Mouse (Mus musculus) lung, embryonic 14.5 days (tissue): ENCODE results near the gene Xrcc6. TPM values are rescaled to one million over a fixed set of nuclear protein-coding genes. Genes with fewer than 3 reads are reported as not detected.

Experiments
- ATAC-seq: fragments of 200-750 bp; cut with Nextera tagmentation; 2 replicates; pipeline ENCODE4 v1.8.0; 2017; ENCODE audit warnings: mild to moderate bottlenecking, moderate TSS enrichment, moderate library complexity; ENCODE audit not compliant: insufficient read depth
- DNase-seq: peaks from one replicate; pipeline ENCODE4 v3.0.0-alpha.2; 2015
- H3K27ac ChIP-seq: fragments of 300-500 bp; sonication (generic); 2 replicates; pipeline ENCODE4 v1.5.1; 2014; ENCODE audit warnings: low read depth, mild to moderate bottlenecking, moderate library complexity
- H3K27me3 ChIP-seq: fragments of 300-500 bp; sonication (generic); 2 replicates; pipeline ENCODE4 v1.6.1; 2014; ENCODE audit warnings: low read length, control low read depth; ENCODE audit not compliant: insufficient read depth
- H3K36me3 ChIP-seq: fragments of 300-500 bp; sonication (generic); 2 replicates; pipeline ENCODE4 v1.6.1; 2014; ENCODE audit warnings: control low read depth; ENCODE audit not compliant: insufficient read depth
- H3K4me1 ChIP-seq: fragments of 300-500 bp; sonication (generic); 2 replicates; pipeline ENCODE4 v1.6.1; 2014; ENCODE audit warnings: antibody characterized with exemption, control low read depth; ENCODE audit not compliant: insufficient read depth
- H3K4me2 ChIP-seq: fragments of 300-500 bp; sonication (generic); 2 replicates; pipeline ENCODE4 v1.6.1; 2014; ENCODE audit warnings: mild to moderate bottlenecking
- H3K4me3 ChIP-seq: fragments of 300-500 bp; sonication (generic); 2 replicates; pipeline ENCODE4 v1.5.1; 2014; ENCODE audit warnings: low read depth, low read length
- H3K9ac ChIP-seq: fragments of 300-500 bp; sonication (generic); 2 replicates; pipeline ENCODE4 v1.6.1; 2014
- H3K9me3 ChIP-seq: fragments of 300-500 bp; sonication (generic); 2 replicates; pipeline ENCODE4 v1.6.1; 2016; ENCODE audit warnings: low read depth, low read length, control low read depth
- CTCF ChIP-seq: IDR thresholded peaks from 2 replicates; pipeline ENCODE4 v1.5.1; 2016; ENCODE audit warnings: antibody characterized with exemption, low read depth
- WGBS: fragments of 180-500 bp; shearing (Covaris S2); extraction: QIAGEN DNeasy Blood & Tissue Kit; methylation state at CpG from one replicate; pipeline ENCODE4 v1.1.7; 2014; 5-methylcytosine and 5-hydroxymethylcytosine counted together
- polyA plus RNA-seq: library from polyadenylated mRNA; unstranded; fragments of >200 nt; fragmentation: Nextera tagmentation; extraction: Ambion mirVana; gene quantifications from 2 replicates; pipeline ENCODE4 v1.2.1, GENCODE M21; 2014

Xrcc6 gene
- polyA plus RNA-seq, 1 experiment from 2014 or later, result 93.1 TPM

- no peak for ATAC-seq
- Histone ChIP-seq H3K27me3 (no peaks in the 10 kb centered on the region), H3K9me3 (no peaks in the 10 kb centered on the region), H3K27ac (no peak overlapping the region), H3K9ac (no peak overlapping the region), H3K4me2 (no peak overlapping the region), H3K4me3 (no peak overlapping the region), H3K4me1 (no peaks in the 10 kb centered on the region), H3K36me3 (peaks cover 79% of the 10 kb centered on the region)
- peak; percentile 41 for TF ChIP-seq CTCF
- peak; percentile 67 for DNase-seq
- 78% methylated on average over 12 of the region's 12 CpGs for WGBS
Measured at GRCm38 (mm10) chr15:82035904-82036689, 48.5 kb downstream of the Xrcc6 start.

- Histone ChIP-seq H3K27me3 (no peaks in the 10 kb centered on the region), H3K36me3 (peaks cover 68% of the 10 kb centered on the region), H3K27ac (no peak overlapping the region), H3K4me2 (no peak overlapping the region), H3K9ac (no peak overlapping the region), H3K4me1 (no peaks in the 10 kb centered on the region), H3K4me3 (no peak overlapping the region), H3K9me3 (no peaks in the 10 kb centered on the region)
- peak; percentile 81 for TF ChIP-seq CTCF
- 93% methylated on average over 1 of the region's 1 CpGs for WGBS
- DNase-seq, result peak; percentile 79
- ATAC-seq, result peak; percentile 79
Measured at GRCm38 (mm10) chr15:82040650-82041049, 53.0 kb downstream of the Xrcc6 start.

DNA sequence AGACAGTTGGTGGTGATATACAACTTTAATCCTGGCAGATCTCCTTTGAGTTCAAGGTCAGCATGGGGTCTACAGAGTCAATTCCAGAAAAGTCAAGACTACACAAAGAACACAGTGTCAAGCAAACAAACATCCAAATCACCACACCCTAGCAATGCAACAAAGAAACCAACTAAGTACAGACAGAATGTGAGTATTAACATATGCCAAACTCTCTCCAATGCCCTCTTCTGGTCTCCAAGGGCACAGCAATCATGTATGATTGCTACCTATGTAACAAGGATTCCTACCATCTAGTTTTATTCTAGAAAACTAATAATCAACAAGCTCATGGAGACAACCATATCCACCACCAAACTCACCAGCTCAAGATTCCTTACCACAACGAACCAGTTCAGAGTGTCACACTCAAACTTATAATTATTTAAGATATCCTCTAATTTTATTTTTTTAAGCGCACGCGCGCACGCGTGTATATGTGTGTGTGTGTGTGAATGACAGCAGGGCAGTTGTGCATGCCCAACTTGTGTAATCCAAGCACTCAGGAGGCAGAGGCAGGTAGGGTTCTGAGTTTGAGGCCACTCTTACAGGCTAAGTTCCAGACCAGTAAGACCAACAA, 56.6 kb downstream of the Xrcc6 start:
- no peak overlapping the region for H3K4me3 ChIP-seq
- no peaks in the 10 kb centered on the region for H3K27me3 ChIP-seq
- H3K36me3 ChIP-seq, result peaks cover 37% of the 10 kb centered on the region
- TF ChIP-seq CTCF, result peak; percentile 38
- 94% methylated on average over 7 of the region's 7 CpGs for WGBS
- H3K9me3 ChIP-seq, result no peaks in the 10 kb centered on the region
- H3K4me2 ChIP-seq, result no peak overlapping the region
- no peaks in the 10 kb centered on the region for H3K4me1 ChIP-seq
- DNase-seq, result peak; percentile 45
- ATAC-seq, result no peak
- no peak overlapping the region for H3K27ac ChIP-seq
- no peak overlapping the region for H3K9ac ChIP-seq

- 1% methylated on average over 26 of the region's 26 CpGs for WGBS
- ATAC-seq (peak; percentile 26; the same call in 1 of the 2 replicates), DNase-seq (peak; percentile 22)
- TF ChIP-seq CTCF, result no peak
- peak overlapping the region; percentile 98 for H3K9ac ChIP-seq
- H3K4me3 ChIP-seq, result peak overlapping the region; percentile 100
- H3K4me1 ChIP-seq, result no peaks in the 10 kb centered on the region
- peak overlapping the region; percentile 84 for H3K4me2 ChIP-seq
- H3K27ac ChIP-seq, result peak overlapping the region; percentile 94; the same call in 1 of the 2 replicates
- no peaks in the 10 kb centered on the region for H3K9me3 ChIP-seq
- H3K36me3 ChIP-seq, result peaks cover 20% of the 10 kb centered on the region
- H3K27me3 ChIP-seq, result no peaks in the 10 kb centered on the region
Measured at GRCm38 (mm10) chr15:82046246-82046891, 58.7 kb downstream of the Xrcc6 start.

DNA sequence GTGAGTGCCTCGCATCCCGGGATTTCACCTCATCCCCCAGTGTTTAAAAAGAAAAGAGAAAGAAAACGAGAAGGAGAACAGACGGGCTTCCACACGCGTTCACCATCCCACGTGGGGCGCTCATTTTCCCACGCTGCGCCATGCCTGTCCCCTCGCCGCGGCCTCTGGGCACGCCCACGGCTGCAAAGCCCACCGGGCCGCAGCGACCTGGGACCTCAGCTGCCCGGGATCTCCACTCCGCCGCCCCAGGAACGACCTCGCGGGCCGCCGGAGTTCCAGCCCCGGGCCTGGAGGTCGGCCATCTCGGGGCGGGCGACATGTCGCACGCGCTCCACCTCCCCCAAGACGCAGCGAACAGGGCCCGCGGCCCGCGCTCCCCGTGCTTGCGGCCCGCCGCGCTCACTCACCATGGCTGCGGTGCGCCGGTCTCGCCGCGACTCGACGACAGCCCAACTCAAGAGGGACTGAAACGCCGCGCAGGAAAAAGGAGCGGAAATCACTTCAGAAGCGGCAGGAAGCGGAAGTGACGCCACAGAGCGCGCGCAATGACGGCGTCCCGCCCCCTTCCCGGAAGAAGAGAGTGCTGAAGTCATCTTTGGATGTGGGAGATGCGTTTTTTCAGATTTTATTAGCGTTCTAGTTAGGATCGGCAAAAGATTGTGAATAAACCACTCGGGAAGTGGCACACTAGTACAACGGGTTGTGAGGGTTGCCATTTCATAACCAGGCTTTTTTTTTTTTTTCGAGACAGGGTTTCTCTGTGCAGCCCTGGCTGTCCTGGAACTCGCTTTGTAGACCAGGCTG, 59.6 kb downstream of the Xrcc6 start, which contains the start of gene Snu13:
Snu13 (minus strand) TSS at position 519 of the 804 bp plus-strand sequence.
- H3K4me2 ChIP-seq, result peak within 1 kb of the TSS; percentile 84
- H3K27ac ChIP-seq, result peak within 1 kb of the TSS; percentile 94
- DNase-seq (peak; percentile 96), ATAC-seq (peak; percentile 79)
- peaks cover 18% of the 10 kb centered on the region for H3K36me3 ChIP-seq
- H3K4me3 ChIP-seq, result peak within 1 kb of the TSS; percentile 100
- H3K9ac ChIP-seq, result peak within 1 kb of the TSS; percentile 98
- under 1% methylated on average over 74 of the region's 74 CpGs for WGBS
- H3K27me3 ChIP-seq, result no peaks in the 10 kb centered on the region
- no peak for TF ChIP-seq CTCF
- H3K4me1 ChIP-seq, result no peaks in the 10 kb centered on the region
- no peaks in the 10 kb centered on the region for H3K9me3 ChIP-seq

GRCm38 (mm10) chr15:82052544-82052943, 64.9 kb downstream of the Xrcc6 start:
- H3K4me3 ChIP-seq, result no peak overlapping the region
- no peak for ATAC-seq
- 59% methylated on average over 5 of the region's 5 CpGs for WGBS
- no peak for DNase-seq
- H3K9me3 ChIP-seq, result no peaks in the 10 kb centered on the region
- H3K27ac ChIP-seq, result no peak overlapping the region
- H3K4me2 ChIP-seq, result no peak overlapping the region
- H3K4me1 ChIP-seq, result no peaks in the 10 kb centered on the region
- no peaks in the 10 kb centered on the region for H3K27me3 ChIP-seq
- no peaks in the 10 kb centered on the region for H3K36me3 ChIP-seq
- no peak overlapping the region for H3K9ac ChIP-seq
- no peak for TF ChIP-seq CTCF
